Mouse (Mus musculus): ENCODE data around the gene Mtx1. TPM values are rescaled to one million over a fixed set of nuclear protein-coding genes. Genes with fewer than 3 reads are reported as not detected.

The Mtx1 gene
- 116 and 132 TPM in 2 replicates for polyA plus RNA-seq (2015; fragmentation: Nextera tagmentation; extraction: Ambion mirVana)

GRCm38 (mm10) chr3:89226900-89227299 lies at the start of gene Mtx1:
Mtx1 (minus strand) TSS chr3:89227088.

GRCm38 (mm10) chr3:89270051-89270755 lies 43.3 kb upstream of the Mtx1 start, which contains the start of gene Slc50a1:
Slc50a1 (minus strand) TSS chr3:89270570.

GRCm38 (mm10) chr3:89259076-89259475 lies 32.2 kb upstream of the Mtx1 start, which contains the start of gene Dpm3:
Dpm3 (plus strand) TSS chr3:89259358.

GRCm38 (mm10) chr3:89246261-89247100 lies 19.6 kb upstream of the Mtx1 start, which contains the start of gene Trim46:
Trim46 (minus strand) TSS chr3:89246309.

GRCm38 (mm10) chr3:89245688-89246171 lies 18.8 kb upstream of the Mtx1 start, which contains the start of gene Krtcap2:
Krtcap2 (plus strand) TSS chr3:89245966.

GRCm38 (mm10) chr3:89228836-89229235 lies 1.9 kb upstream of the Mtx1 start, which contains the start of gene Muc1:
Muc1 (plus strand) TSS chr3:89229057.

GRCm38 (mm10) chr3:89214681-89215411 lies 12.0 kb downstream of the Mtx1 start, which contains the start of gene Thbs3:
Thbs3 (plus strand) TSS chr3:89215180.

GRCm38 (mm10) chr3:89202253-89203141 lies 24.4 kb downstream of the Mtx1 start, which contains the start of gene Gba:
Gba (plus strand) TSS chr3:89202928.

GRCm38 (mm10) chr3:89183058-89183958 lies 43.6 kb downstream of the Mtx1 start, which contains the start of gene Fam189b:
Fam189b (plus strand) TSS chr3:89183143.

GRCm38 (mm10) chr3:89177242-89178106 lies 49.4 kb downstream of the Mtx1 start, which contains the start of gene Scamp3:
Scamp3 (plus strand) TSS chr3:89177473.

GRCm38 (mm10) chr3:89164506-89165267 lies 62.2 kb downstream of the Mtx1 start, which contains the start of gene Clk2:
Clk2 (plus strand) TSS chr3:89164795.

GRCm38 (mm10) chr3:89159616-89160344 lies 67.1 kb downstream of the Mtx1 start, which contains the start of gene Hcn3:
Hcn3 (minus strand) TSS chr3:89160196.

MicroRNA genes within 50 kb of the gene (microRNA counts, 519-probe panel; counts per million panel counts)
- 296 counts per million, percentile 58 among the panel's probes with 10 or more counts for microRNA mmu-miR-92b

Small RNA genes within 50 kb of the gene (microRNA-seq; reads per million reads assigned to microRNA genes)
- gene Mir92b, result 5.3 to 8.4 reads per million in 2 experiments

Other genes with a start within 250 kb of the Mtx1 start
- gene Rusc1, start 133.8 kb downstream of the Mtx1 start, polyA plus RNA-seq (2015; fragmentation: Nextera tagmentation; extraction: Ambion mirVana), result 8.6 and 9.6 TPM in 2 replicates
- not detected in 2 replicates for gene Gm43738, start 126.0 kb downstream of the Mtx1 start, polyA plus RNA-seq (2015; fragmentation: Nextera tagmentation; extraction: Ambion mirVana)
- 67.5 and 85.5 TPM in 2 replicates for gene Fdps, start 125.1 kb downstream of the Mtx1 start, polyA plus RNA-seq (2015; fragmentation: Nextera tagmentation; extraction: Ambion mirVana)
- not detected in 2 replicates for gene Pklr, start 90.9 kb downstream of the Mtx1 start, polyA plus RNA-seq (2015; fragmentation: Nextera tagmentation; extraction: Ambion mirVana)
- 0.33 and 0.55 TPM in 2 replicates for gene Hcn3, start 66.9 kb downstream of the Mtx1 start, polyA plus RNA-seq (2015; fragmentation: Nextera tagmentation; extraction: Ambion mirVana)
- gene Clk2, start 62.3 kb downstream of the Mtx1 start, polyA plus RNA-seq (2015; fragmentation: Nextera tagmentation; extraction: Ambion mirVana), result 9.4 and 10.4 TPM in 2 replicates
- 50.6 and 61.2 TPM in 2 replicates for gene Scamp3, start 49.6 kb downstream of the Mtx1 start, polyA plus RNA-seq (2015; fragmentation: Nextera tagmentation; extraction: Ambion mirVana)
- 11.7 and 11.8 TPM in 2 replicates for gene Fam189b, start 43.9 kb downstream of the Mtx1 start, polyA plus RNA-seq (2015; fragmentation: Nextera tagmentation; extraction: Ambion mirVana)
- gene Gba, start 24.2 kb downstream of the Mtx1 start, polyA plus RNA-seq (2015; fragmentation: Nextera tagmentation; extraction: Ambion mirVana), result 25.1 and 27.4 TPM in 2 replicates
- gene Thbs3, start 11.9 kb downstream of the Mtx1 start, polyA plus RNA-seq (2015; fragmentation: Nextera tagmentation; extraction: Ambion mirVana), result 61.7 and 72.4 TPM in 2 replicates
- 0.44 and 0.60 TPM in 2 replicates for gene Muc1, start 2.0 kb upstream of the Mtx1 start, polyA plus RNA-seq (2015; fragmentation: Nextera tagmentation; extraction: Ambion mirVana)
- gene Krtcap2, start 18.9 kb upstream of the Mtx1 start, polyA plus RNA-seq (2015; fragmentation: Nextera tagmentation; extraction: Ambion mirVana), result 194 and 215 TPM in 2 replicates
- 0.13 and 0.15 TPM in 2 replicates for gene Trim46, start 19.2 kb upstream of the Mtx1 start, polyA plus RNA-seq (2015; fragmentation: Nextera tagmentation; extraction: Ambion mirVana)
- 89.6 and 97.0 TPM in 2 replicates for gene Dpm3, start 32.3 kb upstream of the Mtx1 start, polyA plus RNA-seq (2015; fragmentation: Nextera tagmentation; extraction: Ambion mirVana)
- gene Slc50a1, start 43.5 kb upstream of the Mtx1 start, polyA plus RNA-seq (2015; fragmentation: Nextera tagmentation; extraction: Ambion mirVana), result 53.2 and 56.2 TPM in 2 replicates
- 21.7 and 22.7 TPM in 2 replicates for gene Efna1, start 54.1 kb upstream of the Mtx1 start, polyA plus RNA-seq (2015; fragmentation: Nextera tagmentation; extraction: Ambion mirVana)
- gene Efna3, start 95.9 kb upstream of the Mtx1 start, polyA plus RNA-seq (2015; fragmentation: Nextera tagmentation; extraction: Ambion mirVana), result 0.10 and 1.9 TPM in 2 replicates
- 2.1 and 2.3 TPM in 2 replicates for gene Efna4, start 110.9 kb upstream of the Mtx1 start, polyA plus RNA-seq (2015; fragmentation: Nextera tagmentation; extraction: Ambion mirVana)
- gene Adam15, start 122.9 kb upstream of the Mtx1 start, polyA plus RNA-seq (2015; fragmentation: Nextera tagmentation; extraction: Ambion mirVana), result 37.4 and 49.7 TPM in 2 replicates
- gene Dcst2, start 134.9 kb upstream of the Mtx1 start, polyA plus RNA-seq (2015; fragmentation: Nextera tagmentation; extraction: Ambion mirVana), result 0.34 TPM in 1 of 2 replicates, not detected in the other
- gene Dcst1, start 138.2 kb upstream of the Mtx1 start, polyA plus RNA-seq (2015; fragmentation: Nextera tagmentation; extraction: Ambion mirVana), result 0.08 TPM in 1 of 2 replicates, not detected in the other
- gene Zbtb7b, start 167.7 kb upstream of the Mtx1 start, polyA plus RNA-seq (2015; fragmentation: Nextera tagmentation; extraction: Ambion mirVana), result 2.1 and 3.7 TPM in 2 replicates
- gene Lenep, start 175.7 kb upstream of the Mtx1 start, polyA plus RNA-seq (2015; fragmentation: Nextera tagmentation; extraction: Ambion mirVana), result not detected in 2 replicates
- gene Flad1, start 184.8 kb upstream of the Mtx1 start, polyA plus RNA-seq (2015; fragmentation: Nextera tagmentation; extraction: Ambion mirVana), result 32.9 and 33.8 TPM in 2 replicates
- gene Cks1b, start 191.3 kb upstream of the Mtx1 start, polyA plus RNA-seq (2015; fragmentation: Nextera tagmentation; extraction: Ambion mirVana), result 101 and 113 TPM in 2 replicates
- 39.6 and 45.2 TPM in 2 replicates for gene Shc1, start 191.4 kb upstream of the Mtx1 start, polyA plus RNA-seq (2015; fragmentation: Nextera tagmentation; extraction: Ambion mirVana)
- gene Pygo2, start 203.1 kb upstream of the Mtx1 start, polyA plus RNA-seq (2015; fragmentation: Nextera tagmentation; extraction: Ambion mirVana), result 15.7 and 18.4 TPM in 2 replicates
- gene Pbxip1, start 209.6 kb upstream of the Mtx1 start, polyA plus RNA-seq (2015; fragmentation: Nextera tagmentation; extraction: Ambion mirVana), result 206 and 221 TPM in 2 replicates
- gene Pmvk, start 227.5 kb upstream of the Mtx1 start, polyA plus RNA-seq (2015; fragmentation: Nextera tagmentation; extraction: Ambion mirVana), result 26.7 and 33.5 TPM in 2 replicates